In the genomic region with DNA sequence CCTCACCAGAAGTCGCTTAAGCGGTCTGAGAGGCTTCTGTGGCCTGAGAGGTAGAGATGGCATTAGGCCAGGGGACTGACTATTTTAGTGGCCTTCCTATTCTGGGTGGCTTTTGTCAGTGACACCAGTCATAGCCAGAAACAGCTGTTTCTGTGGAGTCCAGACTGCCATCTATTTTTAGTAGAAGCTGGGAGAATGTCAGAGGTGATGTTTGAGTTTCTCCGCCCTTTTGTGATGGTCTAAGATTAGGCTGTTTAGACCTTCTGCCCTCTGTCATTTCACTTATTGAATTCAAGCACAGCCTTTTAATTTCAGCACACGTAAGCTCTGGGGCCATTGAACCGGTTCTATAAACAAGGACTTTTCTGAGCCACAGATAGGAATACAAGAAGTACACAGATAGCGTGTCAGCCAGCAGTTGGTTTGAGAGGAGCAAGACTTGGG, we compare ENCODE assay signal across 12 mouse cellular contexts. TPM values are rescaled to one million over a fixed set of nuclear protein-coding genes. Genes with fewer than 3 reads are reported as not detected.
A peak's percentile ranks its signal among the peaks of the same experiment; 100 is the strongest.
DNase-seq lines count a peak whose midpoint lies in the region; ATAC-seq and TF ChIP-seq lines count a peak whose summit lies in the region.
"Had no signal": no experiment of that assay in that cellular context is flagged by ENCODE, and none has a peak within 500 bp of the region (broad histone marks: within the 10 kb centered on the region; RNA-seq: fewer than 3 reads in every experiment).

No protein-coding gene starts in this region.

- TF ChIP-seq EP300 in liver, embryonic 14.5 days (IDR thresholded peaks at IDR 0.05; ENCODE audit: low read depth): no peak

- intact Hi-C loops in gastrocnemius, adult 2 months (cut with DNase I): no loop called here

- H3K4me2 ChIP-seq in neural tube, embryonic 13.5 days: no peak overlapping the region
- no peak overlapping the region for H3K4me2 ChIP-seq in liver, embryonic 14.5 days (ENCODE audit: low read depth)
- H3K4me2 ChIP-seq: forebrain, embryonic 12.5 days had no signal

- no peaks in the 10 kb centered on the region for H3K9me3 ChIP-seq in neural tube, embryonic 13.5 days
- no peaks in the 10 kb centered on the region for H3K9me3 ChIP-seq in liver, embryonic 14.5 days (ENCODE audit: control insufficient read depth, low read length)
- H3K9me3 ChIP-seq: forebrain, embryonic 12.5 days had no signal

- peak overlapping the region; percentile 48 for H3K4me3 ChIP-seq in gastrocnemius, adult 2 months
- no peak overlapping the region for H3K4me3 ChIP-seq in neural tube, embryonic 13.5 days
- no peak overlapping the region for H3K4me3 ChIP-seq in liver, embryonic 14.5 days (ENCODE audit: insufficient read depth in 1 of 2, low read depth in 2 of 2, low read length in 2 of 2)
- H3K4me3 ChIP-seq: forebrain, embryonic 12.5 days had no signal

- WGBS in neural tube, embryonic 13.5 days: 76% methylated on average over 6 of the region's 6 CpGs
- WGBS in liver, embryonic 14.5 days (ENCODE audit: insufficient replicate concordance): 65% methylated on average over 6 of the region's 6 CpGs

- ATAC-seq in neural tube, embryonic 13.5 days (ENCODE audit: low read depth): no peak
- ATAC-seq in liver, embryonic 14.5 days (ENCODE audit: insufficient read depth): 0 out of 2 replicates have a peak, but pooled peaks have one; percentile 14
- ATAC-seq in granulocyte monocyte progenitor cell, adult 5-6 weeks (replicated peaks; ENCODE audit: poor library complexity, severe bottlenecking): no peak
- no peak for ATAC-seq in CD4-positive, CD25-positive, alpha-beta regulatory T cell, adult 4 months

- peak overlapping the region; percentile 93 for H3K27ac ChIP-seq in gastrocnemius, adult 2 months
- H3K27ac ChIP-seq in neural tube, embryonic 13.5 days (replicated peaks): peak overlapping the region; percentile 19; the same call in 1 of the 2 replicates
- no peak overlapping the region for H3K27ac ChIP-seq in liver, embryonic 14.5 days

- peak; percentile 73 for DNase-seq in gastrocnemius, adult 2 months
- no peak for DNase-seq in gastrocnemius, postnatal 4 days (ENCODE audit: low spot score in 2 of 2)
- DNase-seq in neural tube, embryonic 10.5 days (ENCODE audit: extremely low spot score, low spot score): no peak
- no peak for DNase-seq in liver, embryonic 14.5 days (ENCODE audit: low read depth in 3 of 3, low spot score in 3 of 3)
- DNase-seq in spleen, postnatal 14 days (ENCODE audit: low spot score in 2 of 2): no peak
- DNase-seq: cerebellum, postnatal 25 days; right cerebral cortex, postnatal 25 days had no signal

- no peak overlapping the region for H3K9ac ChIP-seq in neural tube, embryonic 13.5 days
- no peak overlapping the region for H3K9ac ChIP-seq in liver, embryonic 14.5 days (replicated peaks)
- H3K9ac ChIP-seq: forebrain, embryonic 12.5 days had no signal

- no peak for TF ChIP-seq CTCF in gastrocnemius, adult 2 months (IDR thresholded peaks at IDR 0.05)
- no peak for TF ChIP-seq CTCF in liver, embryonic 14.5 days (IDR thresholded peaks at IDR 0.05; ENCODE audit: low read depth)

- H3K27me3 ChIP-seq in neural tube, embryonic 13.5 days: no peaks in the 10 kb centered on the region
- no peaks in the 10 kb centered on the region for H3K27me3 ChIP-seq in liver, embryonic 14.5 days (ENCODE audit: control insufficient read depth, insufficient read depth, low read length)
- H3K27me3 ChIP-seq: forebrain, embryonic 12.5 days; Patski had no signal

- H3K4me1 ChIP-seq in neural tube, embryonic 13.5 days (replicated peaks): peaks cover 34% of the 10 kb centered on the region
- peaks cover 9 to 12% of the 10 kb centered on the region in 2 experiments for H3K4me1 ChIP-seq in liver, embryonic 14.5 days (replicated peaks; ENCODE audit: control insufficient read depth in 2 of 2, insufficient read depth in 2 of 2, low read length in 1 of 2)

- no peaks in the 10 kb centered on the region for H3K36me3 ChIP-seq in neural tube, embryonic 13.5 days
- H3K36me3 ChIP-seq in liver, embryonic 14.5 days (replicated peaks; ENCODE audit: control insufficient read depth, insufficient read depth, low read depth): no peaks in the 10 kb centered on the region
- H3K36me3 ChIP-seq: forebrain, embryonic 12.5 days had no signal

RNA-seq across cellular contexts. Expression of a gene that starts 40.8 kb away (rescaled TPM):
- total RNA-seq in gastrocnemius, adult 2 months (2021): 10 to 100 TPM; 15.1 to 16.2 TPM
- 10 to 100 TPM; 28.2 to 28.7 TPM for total RNA-seq in gastrocnemius, postnatal 4 days (2021)
- polyA plus RNA-seq in neural tube, embryonic 13.5 days (2015; fragmentation: Nextera tagmentation; extraction: Ambion mirVana): 16.8 and 20.1 TPM in 2 replicates
- polyA plus RNA-seq in liver, embryonic 14.5 days (2012; rRNA removed): 1.8 TPM in 2 replicates
- polyA plus RNA-seq in liver, embryonic 14.5 days (2014; fragmentation: Nextera tagmentation; extraction: Ambion mirVana): 1.8 and 2.2 TPM in 2 replicates
- 20.9 and 30.2 TPM in 2 replicates for total RNA-seq in granulocyte monocyte progenitor cell, adult 5-6 weeks (2014; fragmentation: Nextera tagmentation)
- 7.9 and 8.2 TPM in 2 replicates for total RNA-seq in granulocyte monocyte progenitor cell, adult 5-6 weeks (2017)
- 10 to 100 TPM; 42.2 to 42.6 TPM for polyA plus RNA-seq in CD4-positive, CD25-positive, alpha-beta regulatory T cell, adult 4 months (2017; shearing (Covaris generic))
